Mouse (Mus musculus): Measurements from ENCODE around the gene Odc1. TPM values are rescaled to one million over a fixed set of nuclear protein-coding genes. Genes with fewer than 3 reads are reported as not detected.

The Odc1 gene
- polyA plus RNA-seq, 1 experiment from 2014 or later: 142 TPM

DNA sequence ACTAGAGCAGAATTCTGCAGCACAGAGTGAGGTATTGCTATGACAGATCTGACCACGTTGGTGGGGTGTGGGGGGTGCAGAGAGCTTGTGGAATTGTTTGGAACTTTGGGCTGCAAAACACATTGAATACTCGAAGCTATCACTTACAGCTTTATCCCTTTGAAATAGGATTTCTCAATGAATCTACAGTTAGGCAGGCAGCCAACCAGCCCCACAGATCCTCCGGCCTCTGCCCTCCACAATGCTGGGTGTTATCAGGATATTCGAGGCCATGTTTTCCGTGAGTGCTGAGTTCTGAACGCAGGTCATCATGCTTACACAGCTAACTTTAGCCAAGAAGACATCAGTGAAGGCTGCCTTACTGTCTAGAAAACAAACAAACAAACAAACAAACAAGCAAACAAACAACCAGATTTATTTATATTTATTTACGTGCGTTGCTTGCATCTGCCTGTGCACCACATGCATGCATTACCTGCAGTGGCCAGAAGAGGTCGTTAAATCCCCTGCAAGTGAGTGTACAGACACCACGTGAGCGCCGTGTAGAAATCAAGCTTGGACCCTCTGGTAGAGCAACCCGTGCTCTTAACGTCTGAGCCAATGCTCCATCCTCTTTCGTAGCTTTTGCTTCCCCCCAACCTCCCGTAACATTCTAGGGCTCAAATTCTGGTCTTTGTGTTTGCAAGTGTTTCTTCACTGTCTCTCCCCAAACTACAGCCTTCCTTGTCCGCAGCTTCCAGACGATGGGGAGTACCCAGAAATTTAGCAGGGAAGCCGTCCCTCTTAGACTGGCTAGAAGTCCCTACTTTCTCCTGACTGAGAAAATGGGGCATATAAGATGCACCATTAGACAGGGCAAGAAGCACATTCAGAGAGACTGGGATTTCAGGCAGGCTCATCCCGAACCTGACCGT lies 12.1 kb downstream of the Odc1 start:
- H3K36me3 ChIP-seq (ENCODE audit: control insufficient read depth, insufficient read depth, low read length): peaks cover 3% of the 10 kb centered on the region; the same call in 1 of the 2 replicates
- ATAC-seq (ENCODE audit: low read depth): no peak; the same call in 1 of the 2 replicates
- no peak overlapping the region for H3K4me2 ChIP-seq (ENCODE audit: low read depth, low read length)
- peaks cover 7% of the 10 kb centered on the region for H3K4me1 ChIP-seq (replicated peaks; ENCODE audit: control insufficient read depth, insufficient read depth, low read length)
- H3K9me3 ChIP-seq (ENCODE audit: control insufficient read depth, low read length): no peaks in the 10 kb centered on the region
- 32% methylated on average over 21 of the region's 21 CpGs for WGBS
- no peak overlapping the region for H3K9ac ChIP-seq (ENCODE audit: low read length)
- H3K4me3 ChIP-seq (ENCODE audit: low read length): no peak overlapping the region
- H3K27me3 ChIP-seq (ENCODE audit: control insufficient read depth, insufficient read depth, low read depth, low read length): no peaks in the 10 kb centered on the region
- no peak overlapping the region for H3K27ac ChIP-seq (ENCODE audit: low read length)

DNA sequence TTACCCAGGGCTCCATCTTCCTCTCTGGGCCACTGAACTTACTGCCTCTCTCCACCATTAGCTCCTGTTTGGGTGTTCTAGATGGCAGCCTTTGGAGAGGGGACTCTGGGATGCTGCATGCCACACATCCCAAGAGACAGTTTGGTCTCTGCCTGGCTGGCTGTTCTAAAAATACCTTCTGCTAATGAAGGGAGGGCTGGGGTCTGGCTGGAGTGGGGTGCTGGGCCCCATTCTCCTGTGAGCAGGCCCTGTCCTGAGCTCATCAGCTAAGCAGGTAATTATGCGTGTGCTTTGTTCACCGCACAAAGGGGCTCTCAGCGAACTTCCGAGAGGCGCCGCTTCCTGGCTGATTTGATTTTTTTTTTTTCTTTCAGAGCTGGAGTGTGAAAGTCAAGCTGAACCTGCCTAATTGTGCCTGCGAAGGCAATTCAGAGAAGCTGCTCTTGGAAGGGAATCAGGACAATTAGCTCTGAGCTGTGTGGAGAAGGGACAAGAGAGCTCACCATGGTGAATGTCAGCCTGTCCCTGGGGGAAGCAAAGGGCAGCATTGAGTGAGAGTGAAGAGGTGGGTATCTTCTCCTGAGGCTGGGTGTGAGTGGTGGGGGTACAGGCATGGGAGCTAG lies 12.9 kb downstream of the Odc1 start:
- H3K9me3 ChIP-seq (ENCODE audit: control insufficient read depth, low read length): no peaks in the 10 kb centered on the region
- H3K27ac ChIP-seq (ENCODE audit: low read length): no peak overlapping the region
- H3K36me3 ChIP-seq (ENCODE audit: control insufficient read depth, insufficient read depth, low read length): no peaks in the 10 kb centered on the region
- peaks cover 7% of the 10 kb centered on the region for H3K4me1 ChIP-seq (replicated peaks; ENCODE audit: control insufficient read depth, insufficient read depth, low read length)
- no peak overlapping the region for H3K4me3 ChIP-seq (ENCODE audit: low read length)
- H3K9ac ChIP-seq (ENCODE audit: low read length): no peak overlapping the region
- ATAC-seq (ENCODE audit: low read depth): no peak
- no peak overlapping the region for H3K4me2 ChIP-seq (ENCODE audit: low read depth, low read length)
- no peaks in the 10 kb centered on the region for H3K27me3 ChIP-seq (ENCODE audit: control insufficient read depth, insufficient read depth, low read depth, low read length)
- 37% methylated on average over 7 of the region's 7 CpGs for WGBS

DNA sequence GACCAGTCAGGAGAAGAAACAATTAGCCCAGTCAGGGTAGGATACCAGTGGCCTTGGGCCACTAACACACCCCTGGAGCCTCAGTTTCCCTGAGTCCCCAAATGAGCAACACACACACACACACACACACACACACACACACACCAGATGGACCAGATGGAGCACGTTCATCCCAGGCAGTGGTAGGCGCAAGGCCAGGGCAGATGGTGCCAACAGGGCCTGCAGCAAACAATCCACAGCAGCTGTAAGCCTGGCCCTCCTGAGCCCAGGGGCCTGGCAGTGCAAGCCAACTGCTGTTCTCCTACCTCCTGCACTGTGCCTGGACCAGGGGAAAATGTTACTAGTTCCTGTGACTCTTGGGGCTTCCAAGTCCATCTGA lies 13.4 kb downstream of the Odc1 start:
- Histone ChIP-seq H3K9ac (ENCODE audit: low read length) (no peak overlapping the region), H3K27ac (ENCODE audit: low read length) (no peak overlapping the region), H3K4me1 (replicated peaks; ENCODE audit: control insufficient read depth, insufficient read depth, low read length) (peaks cover 7% of the 10 kb centered on the region), H3K27me3 (ENCODE audit: control insufficient read depth, insufficient read depth, low read depth, low read length) (no peaks in the 10 kb centered on the region), H3K4me3 (ENCODE audit: low read length) (no peak overlapping the region), H3K9me3 (ENCODE audit: control insufficient read depth, low read length) (no peaks in the 10 kb centered on the region), H3K4me2 (ENCODE audit: low read depth, low read length) (no peak overlapping the region), H3K36me3 (ENCODE audit: control insufficient read depth, insufficient read depth, low read length) (no peaks in the 10 kb centered on the region)
- WGBS: 70% methylated on average over 2 of the region's 2 CpGs
- no peak for ATAC-seq (ENCODE audit: low read depth)

DNA sequence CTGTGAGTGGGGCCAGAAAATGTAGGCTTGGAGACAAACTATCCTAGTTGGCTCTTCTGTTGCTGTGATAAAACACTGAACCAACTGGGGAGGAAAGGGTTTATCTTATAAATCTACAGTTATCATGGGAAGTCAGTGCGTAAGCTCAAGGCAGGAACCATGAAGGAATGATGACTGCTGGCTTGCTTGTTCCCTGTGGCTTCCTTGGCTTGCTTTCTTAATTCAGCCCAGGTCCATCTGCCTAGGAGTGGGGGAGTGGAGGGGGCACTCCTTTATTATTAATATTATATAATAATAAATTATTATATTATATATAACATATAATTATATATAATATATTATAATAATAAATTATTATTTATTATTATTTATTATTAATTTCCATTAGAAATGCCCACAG lies 17.8 kb downstream of the Odc1 start:
- H3K36me3 ChIP-seq (ENCODE audit: control insufficient read depth, insufficient read depth, low read length): no peaks in the 10 kb centered on the region
- WGBS: 69% methylated on average over 1 of the region's 1 CpGs
- no peak for ATAC-seq (ENCODE audit: low read depth)
- no peak overlapping the region for H3K27ac ChIP-seq (ENCODE audit: low read length)
- H3K4me1 ChIP-seq (replicated peaks; ENCODE audit: control insufficient read depth, insufficient read depth, low read length): no peaks in the 10 kb centered on the region
- H3K9ac ChIP-seq (ENCODE audit: low read length): no peak overlapping the region
- H3K4me3 ChIP-seq (ENCODE audit: low read length): no peak overlapping the region
- no peaks in the 10 kb centered on the region for H3K27me3 ChIP-seq (ENCODE audit: control insufficient read depth, insufficient read depth, low read depth, low read length)
- H3K4me2 ChIP-seq (ENCODE audit: low read depth, low read length): no peak overlapping the region
- no peaks in the 10 kb centered on the region for H3K9me3 ChIP-seq (ENCODE audit: control insufficient read depth, low read length)

DNA sequence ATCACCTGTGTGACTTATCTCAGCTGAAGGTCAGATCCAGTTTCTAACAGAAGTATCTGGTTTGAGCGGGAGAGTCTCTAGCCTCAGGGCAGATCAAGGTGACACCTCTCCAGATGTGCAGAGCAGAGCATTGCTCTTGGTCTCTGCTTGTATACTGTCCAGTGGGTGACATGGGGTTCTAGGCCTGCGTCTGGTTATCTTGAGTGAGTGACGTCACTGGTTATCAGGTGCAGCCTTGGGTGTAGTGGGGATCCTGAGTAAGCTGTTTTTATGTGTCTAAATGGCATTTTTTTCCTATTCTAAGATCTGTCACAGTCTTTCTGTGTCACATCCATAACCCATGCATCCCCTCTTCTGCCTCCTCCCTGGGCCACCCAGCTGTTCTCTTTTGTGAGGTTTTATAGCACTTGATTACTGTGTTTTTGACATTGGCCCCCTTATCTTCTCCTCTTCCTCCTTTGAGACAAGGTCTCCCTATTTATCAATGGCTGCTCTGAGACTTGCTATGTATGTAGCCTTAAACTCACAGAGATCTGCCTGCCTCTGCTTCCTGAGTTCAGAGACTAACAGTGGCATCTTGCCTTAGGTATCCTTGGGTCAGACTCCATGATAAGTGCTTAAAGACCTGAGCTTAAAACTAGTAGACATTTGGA lies 20.9 kb downstream of the Odc1 start:
- Histone ChIP-seq H3K27me3 (ENCODE audit: control insufficient read depth, insufficient read depth, low read depth, low read length) (no peaks in the 10 kb centered on the region), H3K36me3 (ENCODE audit: control insufficient read depth, insufficient read depth, low read length) (no peaks in the 10 kb centered on the region), H3K4me1 (replicated peaks; ENCODE audit: control insufficient read depth, insufficient read depth, low read length) (no peaks in the 10 kb centered on the region), H3K9ac (ENCODE audit: low read length) (no peak overlapping the region), H3K4me2 (ENCODE audit: low read depth, low read length) (no peak overlapping the region), H3K27ac (ENCODE audit: low read length) (no peak overlapping the region), H3K9me3 (ENCODE audit: control insufficient read depth, low read length) (no peaks in the 10 kb centered on the region), H3K4me3 (ENCODE audit: low read length) (no peak overlapping the region)
- WGBS: 73% methylated on average over 3 of the region's 3 CpGs
- no peak for ATAC-seq (ENCODE audit: low read depth)

DNA sequence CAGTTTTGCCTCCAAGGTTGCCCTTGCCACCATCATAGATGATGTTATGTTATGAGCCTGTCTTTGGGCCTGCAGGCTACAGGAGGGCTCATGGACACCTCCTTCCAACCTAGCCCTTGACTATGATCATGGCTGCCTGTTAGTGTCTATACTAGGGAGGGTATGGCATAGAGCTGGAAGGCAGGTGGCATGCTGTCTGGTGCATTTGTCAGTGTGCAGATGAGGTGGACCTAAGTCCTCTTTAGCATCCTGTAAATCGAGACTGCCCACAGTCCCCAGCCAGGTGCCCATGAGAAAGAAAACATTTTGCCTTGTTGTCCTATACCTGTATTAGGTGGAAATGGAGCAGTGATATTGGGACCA lies 21.4 kb downstream of the Odc1 start:
- 63% methylated on average over 1 of the region's 1 CpGs for WGBS
- Histone ChIP-seq H3K27ac (ENCODE audit: low read length) (no peak overlapping the region), H3K36me3 (ENCODE audit: control insufficient read depth, insufficient read depth, low read length) (no peaks in the 10 kb centered on the region), H3K4me1 (replicated peaks; ENCODE audit: control insufficient read depth, insufficient read depth, low read length) (no peaks in the 10 kb centered on the region), H3K4me3 (ENCODE audit: low read length) (no peak overlapping the region), H3K9ac (ENCODE audit: low read length) (no peak overlapping the region), H3K9me3 (ENCODE audit: control insufficient read depth, low read length) (no peaks in the 10 kb centered on the region), H3K4me2 (ENCODE audit: low read depth, low read length) (no peak overlapping the region), H3K27me3 (ENCODE audit: control insufficient read depth, insufficient read depth, low read depth, low read length) (no peaks in the 10 kb centered on the region)
- ATAC-seq (ENCODE audit: low read depth): no peak

DNA sequence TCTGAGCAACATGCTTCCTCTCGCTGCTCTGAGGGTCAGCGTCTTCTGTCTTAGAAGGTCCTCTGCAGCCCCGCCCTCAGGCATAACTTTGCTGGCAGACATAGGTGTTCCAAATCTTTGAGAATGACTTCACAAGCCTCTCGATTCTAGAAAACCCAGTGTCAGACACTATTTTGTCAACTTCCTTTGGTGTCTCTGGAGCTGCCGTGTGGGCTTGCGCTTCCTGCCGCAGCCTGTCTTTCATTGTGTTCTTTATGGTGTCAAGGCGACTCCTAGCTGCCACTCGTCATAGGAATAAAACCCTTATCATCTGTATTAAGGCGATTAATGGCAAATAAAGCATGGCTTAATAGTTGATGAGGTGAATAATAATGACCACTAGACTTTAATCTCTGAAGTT lies 24.0 kb downstream of the Odc1 start:
- no peak for ATAC-seq (ENCODE audit: low read depth)
- H3K4me1 ChIP-seq (replicated peaks; ENCODE audit: control insufficient read depth, insufficient read depth, low read length): no peaks in the 10 kb centered on the region
- no peak overlapping the region for H3K27ac ChIP-seq (ENCODE audit: low read length)

DNA sequence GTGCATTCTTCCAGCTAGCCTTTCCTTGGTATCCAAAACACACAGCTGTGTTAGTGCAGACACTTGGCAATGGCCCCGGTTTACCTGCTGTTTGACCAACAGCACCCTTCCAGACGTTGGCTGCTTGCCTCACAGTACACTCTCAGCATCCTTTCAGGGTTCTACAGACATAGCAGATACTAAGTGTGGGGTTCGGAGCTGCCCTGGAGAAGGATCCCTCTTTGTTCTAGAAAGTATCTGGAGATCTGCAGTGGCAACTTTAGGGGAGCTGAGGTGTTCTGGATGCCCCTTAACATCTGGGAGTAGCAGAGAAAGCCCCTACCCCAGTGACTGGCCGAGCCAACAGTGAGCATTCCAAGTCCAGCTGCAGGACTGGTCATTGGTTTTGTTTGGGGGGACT lies 30.0 kb downstream of the Odc1 start:
- 73% methylated on average over 4 of the region's 4 CpGs for WGBS

More for the DNA sequence above, 24.0 kb downstream of the Odc1 start:
- no peak overlapping the region for H3K4me3 ChIP-seq (ENCODE audit: low read length)
- H3K9me3 ChIP-seq (ENCODE audit: control insufficient read depth, low read length): no peaks in the 10 kb centered on the region
- H3K36me3 ChIP-seq (ENCODE audit: control insufficient read depth, insufficient read depth, low read length): no peaks in the 10 kb centered on the region
- no peaks in the 10 kb centered on the region for H3K27me3 ChIP-seq (ENCODE audit: control insufficient read depth, insufficient read depth, low read depth, low read length)
- WGBS: 76% methylated on average over 10 of the region's 10 CpGs
- no peak overlapping the region for H3K9ac ChIP-seq (ENCODE audit: low read length)
- H3K4me2 ChIP-seq (ENCODE audit: low read depth, low read length): no peak overlapping the region

DNA sequence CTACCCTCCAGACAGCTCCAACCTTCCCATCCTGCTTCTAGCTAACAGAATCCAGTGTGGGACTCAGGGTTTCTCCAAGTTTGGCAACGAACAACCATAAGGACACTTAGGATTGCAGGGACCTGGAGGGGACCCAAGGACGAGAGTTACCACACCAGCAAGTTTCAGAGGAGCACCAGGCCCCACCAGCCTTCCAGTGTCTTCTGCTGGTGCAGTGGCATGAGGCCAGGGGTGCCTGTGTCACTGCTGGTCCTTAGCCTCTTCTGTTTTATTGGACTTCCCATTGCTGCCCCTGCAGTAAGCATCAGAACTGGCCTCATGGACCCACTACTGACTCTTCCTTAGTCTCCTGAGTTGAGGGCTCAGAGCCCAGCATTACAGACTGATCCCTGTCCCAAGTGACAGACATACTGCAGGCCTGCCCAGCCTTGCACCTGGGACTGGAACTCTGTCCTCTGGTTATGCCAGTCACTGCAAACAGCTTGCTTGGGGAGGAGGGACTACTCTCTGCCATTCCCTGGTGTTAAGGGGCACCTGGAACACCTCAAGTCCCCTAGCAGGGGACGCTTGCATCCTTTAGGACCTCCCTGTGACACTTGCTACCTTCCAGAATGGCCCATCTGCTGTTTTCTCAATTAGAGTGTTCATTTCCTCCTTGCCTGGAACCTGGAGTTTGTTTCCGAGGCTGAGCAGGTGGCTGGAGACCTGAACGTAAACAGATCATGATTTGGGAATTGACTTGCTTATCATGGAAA lies 30.7 kb downstream of the Odc1 start:
- no peaks in the 10 kb centered on the region for H3K9me3 ChIP-seq (ENCODE audit: control insufficient read depth, low read length)
- ATAC-seq (ENCODE audit: low read depth): no peak
- no peaks in the 10 kb centered on the region for H3K27me3 ChIP-seq (ENCODE audit: control insufficient read depth, insufficient read depth, low read depth, low read length)
- peaks cover 8% of the 10 kb centered on the region; the same call in 1 of the 2 replicates for H3K4me1 ChIP-seq (replicated peaks; ENCODE audit: control insufficient read depth, insufficient read depth, low read length)
- H3K4me2 ChIP-seq (ENCODE audit: low read depth, low read length): no peak overlapping the region
- no peak overlapping the region for H3K4me3 ChIP-seq (ENCODE audit: low read length)
- H3K9ac ChIP-seq (ENCODE audit: low read length): no peak overlapping the region
- 38% methylated on average over 5 of the region's 5 CpGs for WGBS
- no peaks in the 10 kb centered on the region for H3K36me3 ChIP-seq (ENCODE audit: control insufficient read depth, insufficient read depth, low read length)
- no peak overlapping the region for H3K27ac ChIP-seq (ENCODE audit: low read length)

More for the DNA sequence above, 30.0 kb downstream of the Odc1 start:
- Histone ChIP-seq H3K27ac (ENCODE audit: low read length) (no peak overlapping the region), H3K4me2 (ENCODE audit: low read depth, low read length) (no peak overlapping the region), H3K27me3 (ENCODE audit: control insufficient read depth, insufficient read depth, low read depth, low read length) (no peaks in the 10 kb centered on the region), H3K36me3 (ENCODE audit: control insufficient read depth, insufficient read depth, low read length) (no peaks in the 10 kb centered on the region), H3K4me1 (replicated peaks; ENCODE audit: control insufficient read depth, insufficient read depth, low read length) (peaks cover 8% of the 10 kb centered on the region; the same call in 1 of the 2 replicates), H3K9ac (ENCODE audit: low read length) (no peak overlapping the region), H3K4me3 (ENCODE audit: low read length) (no peak overlapping the region), H3K9me3 (ENCODE audit: control insufficient read depth, low read length) (no peaks in the 10 kb centered on the region)
- no peak for ATAC-seq (ENCODE audit: low read depth)
